Mouse (Mus musculus) bone marrow macrophage, adult 2 months (primary cell): ENCODE data around the gene Thoc7.

Source experiments
- CTCF ChIP-seq: IDR thresholded peaks from 2 replicates; pipeline ENCODE4 v1.5.1; 2012; ENCODE audit warnings: low read depth, mild to moderate bottlenecking, low read length, moderate library complexity
- POLR2A ChIP-seq: IDR thresholded peaks from 2 replicates; pipeline ENCODE4 v1.6.1; 2012; ENCODE audit warnings: mild to moderate bottlenecking, low read depth, low read length, borderline replicate concordance

GRCm38 (mm10) chr14:13915207-13915606, 46.4 kb downstream of the Thoc7 start:
- TF ChIP-seq CTCF, result no peak
- TF ChIP-seq POLR2A, result no peak
